23 mouse cellular contexts compared by ENCODE assay signal in genomic region chr6:127719875-127720274, GRCm38 (mm10). TPM values are rescaled to one million over a fixed set of nuclear protein-coding genes. Genes with fewer than 3 reads are reported as not detected.
DNase-seq lines count a peak whose midpoint lies in the region; ATAC-seq lines count a peak whose summit lies in the region.
"Had no signal": no experiment of that assay in that cellular context is flagged by ENCODE, and none has a peak within 500 bp of the region (broad histone marks: within the 10 kb centered on the region; RNA-seq: fewer than 3 reads in every experiment).

No protein-coding gene starts in this region.

- no peak overlapping the region for H3K4me3 ChIP-seq in hindbrain, embryonic 12.5 days
- no peak overlapping the region for H3K4me3 ChIP-seq in hindbrain, embryonic 14.5 days (replicated peaks; ENCODE audit: low read length)
- no peak overlapping the region for H3K4me3 ChIP-seq in midbrain, embryonic 10.5 days
- H3K4me3 ChIP-seq in midbrain, embryonic 11.5 days (ENCODE audit: low read depth, low read length) = no peak overlapping the region
- H3K4me3 ChIP-seq: embryonic facial prominence, embryonic 12.5 days; limb, embryonic 10.5 days; liver, embryonic 12.5 days; lung, embryonic 15.5 days had no signal

- H3K36me3 ChIP-seq in hindbrain, embryonic 12.5 days = no peaks in the 10 kb centered on the region
- no peaks in the 10 kb centered on the region for H3K36me3 ChIP-seq in hindbrain, embryonic 14.5 days (replicated peaks; ENCODE audit: control insufficient read depth, insufficient read depth)
- H3K36me3 ChIP-seq in midbrain, embryonic 10.5 days = peaks cover 8% of the 10 kb centered on the region; the same call in 1 of the 2 replicates
- no peaks in the 10 kb centered on the region for H3K36me3 ChIP-seq in midbrain, embryonic 11.5 days (ENCODE audit: control insufficient read depth, insufficient read depth, low read length)
- H3K36me3 ChIP-seq: embryonic facial prominence, embryonic 12.5 days; limb, embryonic 10.5 days; liver, embryonic 12.5 days; lung, embryonic 15.5 days had no signal

- no peaks in the 10 kb centered on the region for H3K9me3 ChIP-seq in hindbrain, embryonic 12.5 days (replicated peaks)
- H3K9me3 ChIP-seq in hindbrain, embryonic 14.5 days (ENCODE audit: control insufficient read depth, low read length) = no peaks in the 10 kb centered on the region
- no peaks in the 10 kb centered on the region for H3K9me3 ChIP-seq in midbrain, embryonic 10.5 days (replicated peaks)
- no peaks in the 10 kb centered on the region for H3K9me3 ChIP-seq in midbrain, embryonic 11.5 days (ENCODE audit: control insufficient read depth, low read length)
- H3K9me3 ChIP-seq: embryonic facial prominence, embryonic 12.5 days; limb, embryonic 10.5 days; liver, embryonic 12.5 days; lung, embryonic 15.5 days had no signal

- WGBS in hindbrain, embryonic 12.5 days = 74% methylated on average over 14 of the region's 14 CpGs
- 67% methylated on average over 14 of the region's 14 CpGs for WGBS in hindbrain, embryonic 14.5 days
- 90% methylated on average over 14 of the region's 14 CpGs for WGBS in midbrain, embryonic 10.5 days
- WGBS in midbrain, embryonic 11.5 days = 89% methylated on average over 14 of the region's 14 CpGs

- DNase-seq in hindbrain, embryonic 14.5 days (ENCODE audit: low spot score) = no peak
- DNase-seq in midbrain, embryonic 10.5 days (ENCODE audit: low spot score) = no peak
- no peak for DNase-seq in midbrain, embryonic 11.5 days (ENCODE audit: low spot score, missing footprints)
- peak; percentile 41 to 42 for DNase-seq in left cerebral cortex, postnatal 36 days (ENCODE audit: low spot score in 2 of 2)
- peak; percentile 29 for DNase-seq in telencephalon, adult 2 months (ENCODE audit: low read depth, low spot score)
- DNase-seq in adrenal gland, adult 8-10 months = no peak
- DNase-seq: adrenal gland, postnatal 36 days; cerebellum, adult 8-10 months; forebrain, postnatal 0 days; gastrocnemius, postnatal 36 days; kidney, adult 18-20 months; kidney, postnatal 36 days; thymus, adult 18-20 months had no signal

- intact Hi-C loops in left cerebral cortex, postnatal 36 days (cut with DNase I) = no loop called here

- H3K9ac ChIP-seq in hindbrain, embryonic 12.5 days = no peak overlapping the region
- H3K9ac ChIP-seq in hindbrain, embryonic 14.5 days = no peak overlapping the region
- no peak overlapping the region for H3K9ac ChIP-seq in midbrain, embryonic 11.5 days (ENCODE audit: low read length)
- H3K9ac ChIP-seq: embryonic facial prominence, embryonic 12.5 days; forebrain, postnatal 0 days; liver, embryonic 12.5 days; lung, embryonic 15.5 days had no signal

- peaks cover 59% of the 10 kb centered on the region for H3K4me1 ChIP-seq in hindbrain, embryonic 12.5 days
- peaks cover 22% of the 10 kb centered on the region for H3K4me1 ChIP-seq in hindbrain, embryonic 14.5 days (replicated peaks; ENCODE audit: control insufficient read depth, insufficient read depth, low read length)
- peaks cover 64% of the 10 kb centered on the region for H3K4me1 ChIP-seq in midbrain, embryonic 10.5 days
- H3K4me1 ChIP-seq in midbrain, embryonic 11.5 days (ENCODE audit: control insufficient read depth, insufficient read depth, low read length) = peaks cover 34% of the 10 kb centered on the region
- H3K4me1 ChIP-seq: embryonic facial prominence, embryonic 12.5 days; liver, embryonic 12.5 days; lung, embryonic 15.5 days had no signal

- no peak for ATAC-seq in hindbrain, embryonic 12.5 days (ENCODE audit: low FRiP score)
- ATAC-seq in hindbrain, embryonic 14.5 days (ENCODE audit: low FRiP score) = no peak
- ATAC-seq in midbrain, embryonic 11.5 days (ENCODE audit: low FRiP score) = no peak
- ATAC-seq: forebrain, postnatal 0 days; liver, embryonic 12.5 days; midbrain, embryonic 16.5 days had no signal

- no peaks in the 10 kb centered on the region for H3K27me3 ChIP-seq in hindbrain, embryonic 12.5 days
- no peaks in the 10 kb centered on the region for H3K27me3 ChIP-seq in hindbrain, embryonic 14.5 days (ENCODE audit: control insufficient read depth, insufficient read depth, low read length)
- no peaks in the 10 kb centered on the region for H3K27me3 ChIP-seq in midbrain, embryonic 10.5 days (ENCODE audit: low read depth, poor library complexity, severe bottlenecking)
- H3K27me3 ChIP-seq in midbrain, embryonic 11.5 days (ENCODE audit: control insufficient read depth, insufficient read depth, low read length) = no peaks in the 10 kb centered on the region
- H3K27me3 ChIP-seq: embryonic facial prominence, embryonic 12.5 days; liver, embryonic 12.5 days; lung, embryonic 15.5 days had no signal

- no peak overlapping the region for H3K4me2 ChIP-seq in hindbrain, embryonic 12.5 days (replicated peaks)
- H3K4me2 ChIP-seq in hindbrain, embryonic 14.5 days (replicated peaks) = no peak overlapping the region
- H3K4me2 ChIP-seq in midbrain, embryonic 11.5 days = no peak overlapping the region
- H3K4me2 ChIP-seq: embryonic facial prominence, embryonic 12.5 days; liver, embryonic 12.5 days; lung, embryonic 15.5 days had no signal

- peak overlapping the region; percentile 32; the same call in 1 of the 2 replicates for H3K27ac ChIP-seq in hindbrain, embryonic 12.5 days
- H3K27ac ChIP-seq in hindbrain, embryonic 14.5 days = no peak overlapping the region
- peak overlapping the region; percentile 47; the same call in 1 of the 2 replicates for H3K27ac ChIP-seq in midbrain, embryonic 10.5 days (replicated peaks)
- no peak overlapping the region for H3K27ac ChIP-seq in midbrain, embryonic 11.5 days (ENCODE audit: low read depth, low read length)
- H3K27ac ChIP-seq: embryonic facial prominence, embryonic 12.5 days; limb, embryonic 10.5 days; liver, embryonic 12.5 days; lung, embryonic 15.5 days had no signal

RNA-seq across cellular contexts. Expression of gene Prmt8, which starts 49.4 kb away (rescaled TPM):
- polyA plus RNA-seq in hindbrain, embryonic 12.5 days (2016; fragmentation: Nextera tagmentation; extraction: Ambion mirVana) = 38.0 and 39.9 TPM in 2 replicates
- polyA plus RNA-seq in hindbrain, embryonic 14.5 days (2014; fragmentation: Nextera tagmentation; extraction: Ambion mirVana) = 35.0 and 37.4 TPM in 2 replicates
- polyA plus RNA-seq in midbrain, embryonic 10.5 days (2016; fragmentation: Nextera tagmentation; extraction: Ambion mirVana) = 18.3 and 22.1 TPM in 2 replicates
- 27.4 and 29.2 TPM in 2 replicates for polyA plus RNA-seq in midbrain, embryonic 11.5 days (2014; fragmentation: Nextera tagmentation; extraction: Ambion mirVana)
- 10 to 100 TPM; 90.8 to 97.3 TPM for total RNA-seq in left cerebral cortex, postnatal 36 days (2021)
- under 1 TPM in 2 of 4 experiments, not detected in 2; 0.09 to 0.10 TPM for total RNA-seq in adrenal gland, adult 8-10 months (2022)
- total RNA-seq: adrenal gland, postnatal 36 days; common myeloid progenitor, adult 5-6 weeks; gastrocnemius, postnatal 36 days; megakaryocyte, adult 5-6 weeks had no signal
- polyA plus RNA-seq: C2C12; heart, postnatal 0 days; limb, embryonic 10.5 days; liver, embryonic 12.5 days; lung, embryonic 15.5 days had no signal

Comparison
In these comparisons a context has a peak if more than half of its experiments do, and no peak if none do; other contexts are left out.
1. H3K27ac ChIP-seq: peak in hindbrain, embryonic 12.5 days (single experiment) and midbrain, embryonic 10.5 days (single experiment); none in hindbrain, embryonic 14.5 days (single experiment) and midbrain, embryonic 11.5 days (single experiment).
2. DNase-seq: peak in left cerebral cortex, postnatal 36 days (2 of 2) and telencephalon, adult 2 months (single experiment); none in hindbrain, embryonic 14.5 days (single experiment), midbrain, embryonic 10.5 days (single experiment), midbrain, embryonic 11.5 days (single experiment) and adrenal gland, adult 8-10 months (single experiment).